Mouse (Mus musculus): Measurements from ENCODE around the gene Zfp574. TPM values are rescaled to one million over a fixed set of nuclear protein-coding genes. Genes with fewer than 3 reads are reported as not detected.

Gene Zfp574
- polyA plus RNA-seq, 1 experiment from 2014 or later: 18.9 TPM

DNA sequence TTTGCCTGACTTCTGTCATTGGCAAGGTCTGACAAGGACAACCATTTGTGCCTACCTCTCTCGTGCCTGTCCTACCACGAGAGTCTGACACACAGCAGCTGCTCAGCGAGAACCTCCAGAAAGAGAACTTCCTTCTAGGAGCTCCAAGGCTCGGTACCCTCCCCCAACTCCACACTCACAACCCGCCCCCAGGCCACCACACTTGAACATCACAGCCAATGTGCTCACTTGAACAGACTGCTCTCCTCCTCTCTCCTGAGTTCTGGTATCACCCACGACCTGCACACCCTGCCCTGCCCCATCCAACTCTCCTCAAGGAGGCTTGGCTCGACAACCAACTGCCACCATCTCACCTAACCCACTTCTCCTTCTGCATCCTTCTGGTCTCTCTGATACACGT, 8.5 kb upstream of the Zfp574 start:
- DNase-seq (ENCODE audit: low spot score) (no peak), ATAC-seq (no peak)
- no peaks in the 10 kb centered on the region for H3K27me3 ChIP-seq (replicated peaks; ENCODE audit: control insufficient read depth, insufficient read depth, low read length)
- no peak overlapping the region for H3K9ac ChIP-seq (ENCODE audit: low read length)
- no peak overlapping the region for H3K4me3 ChIP-seq (ENCODE audit: low read depth, low read length)
- no peak overlapping the region for H3K27ac ChIP-seq (ENCODE audit: low read depth, low read length)
- H3K4me1 ChIP-seq (ENCODE audit: control insufficient read depth, insufficient read depth, low read length): peaks cover 4% of the 10 kb centered on the region; the same call in 1 of the 2 replicates
- WGBS: 87% methylated on average over 8 of the region's 8 CpGs
- H3K4me2 ChIP-seq (ENCODE audit: low read length): no peak overlapping the region
- H3K36me3 ChIP-seq (ENCODE audit: control insufficient read depth, insufficient read depth, low read length): peaks cover 93% of the 10 kb centered on the region
- no peaks in the 10 kb centered on the region for H3K9me3 ChIP-seq (replicated peaks; ENCODE audit: control insufficient read depth, low read length)

DNA sequence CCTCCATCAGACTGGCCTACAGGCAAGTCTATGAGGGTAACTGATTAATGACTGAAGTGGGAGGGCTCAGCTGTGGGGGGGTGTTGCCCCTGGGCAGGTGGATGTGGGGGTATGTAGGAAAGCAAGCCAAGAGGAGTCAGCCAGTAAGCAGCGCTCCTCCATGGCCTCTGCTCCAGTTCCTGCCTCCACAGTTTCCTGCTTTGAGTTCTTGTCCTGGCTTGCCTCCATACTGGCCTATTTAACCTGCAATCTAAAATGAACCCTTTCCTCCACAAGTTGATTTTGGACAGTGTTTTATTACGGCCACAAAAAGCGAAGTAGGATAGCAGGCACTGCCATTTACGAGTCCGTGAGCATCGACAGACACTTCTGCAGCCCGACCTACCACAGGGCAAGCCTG, 5.0 kb upstream of the Zfp574 start:
- peaks cover 60% of the 10 kb centered on the region for H3K36me3 ChIP-seq (ENCODE audit: control insufficient read depth, insufficient read depth, low read length)
- H3K4me3 ChIP-seq (ENCODE audit: low read depth, low read length): no peak overlapping the region
- no peaks in the 10 kb centered on the region for H3K27me3 ChIP-seq (replicated peaks; ENCODE audit: control insufficient read depth, insufficient read depth, low read length)
- H3K4me2 ChIP-seq (ENCODE audit: low read length): no peak overlapping the region
- no peak overlapping the region for H3K9ac ChIP-seq (ENCODE audit: low read length)
- no peak for DNase-seq (ENCODE audit: low spot score)
- peaks cover 26% of the 10 kb centered on the region for H3K4me1 ChIP-seq (ENCODE audit: control insufficient read depth, insufficient read depth, low read length)
- WGBS: 95% methylated on average over 7 of the region's 7 CpGs
- no peaks in the 10 kb centered on the region for H3K9me3 ChIP-seq (replicated peaks; ENCODE audit: control insufficient read depth, low read length)
- ATAC-seq: no peak
- no peak overlapping the region for H3K27ac ChIP-seq (ENCODE audit: low read depth, low read length)

DNA sequence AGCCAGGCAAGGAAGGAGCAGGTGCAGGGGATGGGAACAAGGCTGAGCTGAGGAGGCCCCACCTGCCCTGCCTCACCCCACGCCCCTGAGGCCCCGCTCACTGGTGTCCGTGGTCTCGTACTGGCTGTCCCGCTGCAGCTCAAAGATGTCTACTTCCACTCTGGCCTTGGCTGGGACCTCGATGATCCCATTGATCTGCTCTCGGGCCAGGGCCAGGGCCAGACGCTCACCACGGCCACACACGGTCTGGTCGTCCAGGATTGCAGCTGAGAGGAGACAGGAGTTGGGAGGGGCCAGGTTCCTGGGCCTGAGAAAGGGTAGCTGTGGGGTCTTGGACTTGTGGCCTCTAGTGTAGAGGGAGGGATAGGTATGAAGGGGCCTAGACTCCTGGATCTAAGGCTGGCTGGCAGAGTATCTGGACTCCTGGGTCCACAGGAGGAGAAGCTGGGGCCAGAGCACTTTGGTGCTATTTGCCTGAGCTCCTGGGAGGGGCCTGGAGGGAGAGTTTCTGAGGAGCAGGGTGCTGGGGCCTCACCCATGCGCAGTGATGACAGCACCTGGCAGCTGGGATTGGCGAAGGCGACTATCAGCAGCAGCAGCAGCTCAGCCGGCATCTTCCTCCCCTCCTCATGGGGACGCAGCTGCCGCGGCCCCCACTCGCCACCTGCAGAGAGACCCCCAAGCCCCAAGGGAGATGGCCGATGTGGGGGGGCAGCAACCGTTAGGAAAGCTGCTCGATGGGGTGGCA, 4.3 kb upstream of the Zfp574 start:
- no peak overlapping the region for H3K4me3 ChIP-seq (ENCODE audit: low read depth, low read length)
- ATAC-seq: no peak

DNA sequence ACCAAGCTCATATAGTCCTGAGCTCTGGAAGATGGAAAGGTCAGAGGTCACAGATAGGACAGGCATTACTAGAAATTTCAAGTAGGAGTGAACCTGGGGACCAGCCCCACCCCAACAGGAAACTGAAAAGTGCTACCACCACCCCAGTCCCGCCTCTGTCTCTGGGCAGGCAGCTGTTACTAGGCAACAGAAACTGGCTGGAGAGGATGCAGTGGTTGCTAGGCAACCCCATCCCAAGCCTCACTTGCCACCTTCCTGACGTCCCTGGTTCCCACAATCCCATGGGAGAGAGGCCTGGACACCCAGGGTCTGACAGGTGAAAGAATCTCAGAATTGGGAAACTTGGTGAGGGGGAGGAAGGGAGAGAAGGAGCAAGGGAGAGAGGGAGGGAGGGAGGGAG, 3.6 kb upstream of the Zfp574 start:
- Histone ChIP-seq H3K36me3 (ENCODE audit: control insufficient read depth, insufficient read depth, low read length) (peaks cover 46% of the 10 kb centered on the region), H3K9me3 (replicated peaks; ENCODE audit: control insufficient read depth, low read length) (no peaks in the 10 kb centered on the region), H3K4me3 (ENCODE audit: low read depth, low read length) (no peak overlapping the region), H3K9ac (ENCODE audit: low read length) (peak overlapping the region; percentile 41; the same call in 1 of the 2 replicates), H3K4me1 (ENCODE audit: control insufficient read depth, insufficient read depth, low read length) (peaks cover 32% of the 10 kb centered on the region), H3K27me3 (replicated peaks; ENCODE audit: control insufficient read depth, insufficient read depth, low read length) (no peaks in the 10 kb centered on the region), H3K4me2 (ENCODE audit: low read length) (peak overlapping the region; percentile 36), H3K27ac (ENCODE audit: low read depth, low read length) (no peak overlapping the region)
- 7% methylated on average over 2 of the region's 2 CpGs for WGBS
- ATAC-seq (peak; percentile 49), DNase-seq (ENCODE audit: low spot score) (peak; percentile 86)

More for the DNA sequence above, 4.3 kb upstream of the Zfp574 start:
- 83% methylated on average over 21 of the region's 22 CpGs for WGBS
- Histone ChIP-seq H3K9ac (ENCODE audit: low read length) (peak overlapping the region; percentile 41; the same call in 1 of the 2 replicates), H3K27ac (ENCODE audit: low read depth, low read length) (no peak overlapping the region), H3K9me3 (replicated peaks; ENCODE audit: control insufficient read depth, low read length) (no peaks in the 10 kb centered on the region), H3K4me1 (ENCODE audit: control insufficient read depth, insufficient read depth, low read length) (peaks cover 26% of the 10 kb centered on the region), H3K27me3 (replicated peaks; ENCODE audit: control insufficient read depth, insufficient read depth, low read length) (no peaks in the 10 kb centered on the region), H3K36me3 (ENCODE audit: control insufficient read depth, insufficient read depth, low read length) (peaks cover 53% of the 10 kb centered on the region), H3K4me2 (ENCODE audit: low read length) (peak overlapping the region; percentile 36)
- no peak for DNase-seq (ENCODE audit: low spot score)

DNA sequence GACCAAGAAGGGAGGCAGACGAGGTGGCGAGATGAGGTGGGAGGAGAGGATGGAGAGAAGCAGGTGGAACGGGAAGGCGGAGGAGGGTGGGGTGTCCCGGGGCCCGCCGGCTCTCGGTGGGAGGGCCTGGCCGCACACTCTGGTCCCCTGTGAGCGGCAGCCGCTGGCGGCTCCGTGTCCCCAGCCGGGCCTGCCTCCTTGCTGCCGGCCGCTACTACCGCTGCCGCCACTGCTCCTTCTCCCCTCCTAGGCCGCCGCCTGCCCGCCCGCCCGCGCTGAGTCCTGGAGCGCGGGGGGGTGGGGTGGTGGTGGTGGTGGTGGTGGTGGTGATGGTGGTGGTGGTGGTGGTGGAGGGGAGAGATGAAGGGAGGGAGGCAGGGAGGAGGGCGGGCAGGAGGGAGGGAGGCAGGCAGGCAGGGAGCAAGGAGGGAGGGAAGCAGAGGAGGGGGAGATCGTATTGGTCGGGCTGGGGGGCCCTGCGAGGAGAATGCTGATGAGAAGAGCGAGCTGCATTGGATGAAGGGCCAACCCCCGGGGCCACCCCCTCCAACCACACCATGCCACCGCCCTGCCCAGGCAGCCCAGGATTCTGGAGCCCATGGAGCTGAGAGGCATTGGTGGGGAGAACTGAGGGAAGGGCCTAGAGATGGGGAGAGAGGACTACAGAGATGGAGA, 486 bp downstream of the Zfp574 start:
- peak; percentile 82 for DNase-seq (ENCODE audit: low spot score)
- H3K36me3 ChIP-seq (ENCODE audit: control insufficient read depth, insufficient read depth, low read length): peaks cover 7% of the 10 kb centered on the region
- no peaks in the 10 kb centered on the region for H3K9me3 ChIP-seq (replicated peaks; ENCODE audit: control insufficient read depth, low read length)
- no peaks in the 10 kb centered on the region for H3K27me3 ChIP-seq (replicated peaks; ENCODE audit: control insufficient read depth, insufficient read depth, low read length)
- peak overlapping the region; percentile 94 for H3K27ac ChIP-seq (ENCODE audit: low read depth, low read length)
- WGBS: under 1% methylated on average over 21 of the region's 33 CpGs
- H3K4me1 ChIP-seq (ENCODE audit: control insufficient read depth, insufficient read depth, low read length): peaks cover 42% of the 10 kb centered on the region
- ATAC-seq: peak; percentile 10
- H3K4me3 ChIP-seq (ENCODE audit: low read depth, low read length): peak overlapping the region; percentile 74
- H3K9ac ChIP-seq (ENCODE audit: low read length): peak overlapping the region; percentile 93
- peak overlapping the region; percentile 92 for H3K4me2 ChIP-seq (ENCODE audit: low read length)

DNA sequence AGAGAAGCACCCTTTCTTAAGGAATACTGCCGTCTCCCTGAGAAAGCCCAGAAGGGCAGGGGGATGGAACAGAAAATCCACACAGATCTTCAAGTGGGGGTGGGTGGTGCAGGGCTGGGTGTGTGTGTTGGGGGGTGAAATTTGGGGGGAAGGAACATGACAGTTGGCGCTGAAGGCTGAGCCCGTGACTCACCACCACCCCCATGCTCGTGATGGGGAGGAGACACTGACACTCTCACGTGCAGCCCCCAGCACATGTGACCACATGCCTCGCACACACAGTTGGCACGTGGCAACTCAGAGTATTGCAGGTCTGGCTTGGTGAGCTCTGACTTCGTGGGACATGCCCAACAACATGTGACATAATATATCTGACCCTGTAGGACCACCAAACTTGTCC, 1.6 kb downstream of the Zfp574 start:
- no peak for DNase-seq (ENCODE audit: low spot score)
- Histone ChIP-seq H3K9ac (ENCODE audit: low read length) (no peak overlapping the region; the same call in 1 of the 2 replicates), H3K4me2 (ENCODE audit: low read length) (no peak overlapping the region), H3K27ac (ENCODE audit: low read depth, low read length) (peak overlapping the region; percentile 94; the same call in 1 of the 2 replicates), H3K27me3 (replicated peaks; ENCODE audit: control insufficient read depth, insufficient read depth, low read length) (no peaks in the 10 kb centered on the region), H3K9me3 (replicated peaks; ENCODE audit: control insufficient read depth, low read length) (no peaks in the 10 kb centered on the region), H3K36me3 (ENCODE audit: control insufficient read depth, insufficient read depth, low read length) (no peaks in the 10 kb centered on the region; the same call in 1 of the 2 replicates), H3K4me1 (ENCODE audit: control insufficient read depth, insufficient read depth, low read length) (peaks cover 48% of the 10 kb centered on the region), H3K4me3 (ENCODE audit: low read depth, low read length) (no peak overlapping the region)
- 76% methylated on average over 8 of the region's 8 CpGs for WGBS
- no peak for ATAC-seq

DNA sequence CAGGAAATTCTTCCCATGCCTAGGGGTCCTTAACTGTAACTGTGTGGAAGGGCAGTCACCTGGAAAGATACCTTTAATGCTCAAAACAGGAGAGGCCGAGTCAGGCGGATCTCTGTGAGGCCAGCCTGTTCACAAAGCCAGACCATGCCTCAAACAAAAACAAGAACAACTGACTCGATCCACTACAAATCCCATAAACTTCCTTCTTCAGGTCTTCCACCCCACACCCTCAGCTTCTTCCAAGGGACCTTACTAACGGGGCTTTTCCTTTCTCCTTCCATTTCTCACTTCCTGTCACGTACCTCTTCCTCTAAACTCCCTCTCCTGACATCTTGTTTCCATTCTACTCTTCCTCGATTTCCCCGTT, 3.9 kb downstream of the Zfp574 start:
- peak overlapping the region; percentile 52 for H3K4me2 ChIP-seq (ENCODE audit: low read length)
- H3K4me1 ChIP-seq (ENCODE audit: control insufficient read depth, insufficient read depth, low read length): peaks cover 28% of the 10 kb centered on the region
- peaks cover 21% of the 10 kb centered on the region for H3K36me3 ChIP-seq (ENCODE audit: control insufficient read depth, insufficient read depth, low read length)
- H3K4me3 ChIP-seq (ENCODE audit: low read depth, low read length): peak overlapping the region; percentile 34
- DNase-seq (ENCODE audit: low spot score) (no peak), ATAC-seq (no peak)
- no peaks in the 10 kb centered on the region for H3K27me3 ChIP-seq (replicated peaks; ENCODE audit: control insufficient read depth, insufficient read depth, low read length)
- WGBS: 16% methylated on average over 7 of the region's 7 CpGs
- H3K9ac ChIP-seq (ENCODE audit: low read length): peak overlapping the region; percentile 66
- H3K27ac ChIP-seq (ENCODE audit: low read depth, low read length): peak overlapping the region; percentile 81
- H3K9me3 ChIP-seq (replicated peaks; ENCODE audit: control insufficient read depth, low read length): no peaks in the 10 kb centered on the region

DNA sequence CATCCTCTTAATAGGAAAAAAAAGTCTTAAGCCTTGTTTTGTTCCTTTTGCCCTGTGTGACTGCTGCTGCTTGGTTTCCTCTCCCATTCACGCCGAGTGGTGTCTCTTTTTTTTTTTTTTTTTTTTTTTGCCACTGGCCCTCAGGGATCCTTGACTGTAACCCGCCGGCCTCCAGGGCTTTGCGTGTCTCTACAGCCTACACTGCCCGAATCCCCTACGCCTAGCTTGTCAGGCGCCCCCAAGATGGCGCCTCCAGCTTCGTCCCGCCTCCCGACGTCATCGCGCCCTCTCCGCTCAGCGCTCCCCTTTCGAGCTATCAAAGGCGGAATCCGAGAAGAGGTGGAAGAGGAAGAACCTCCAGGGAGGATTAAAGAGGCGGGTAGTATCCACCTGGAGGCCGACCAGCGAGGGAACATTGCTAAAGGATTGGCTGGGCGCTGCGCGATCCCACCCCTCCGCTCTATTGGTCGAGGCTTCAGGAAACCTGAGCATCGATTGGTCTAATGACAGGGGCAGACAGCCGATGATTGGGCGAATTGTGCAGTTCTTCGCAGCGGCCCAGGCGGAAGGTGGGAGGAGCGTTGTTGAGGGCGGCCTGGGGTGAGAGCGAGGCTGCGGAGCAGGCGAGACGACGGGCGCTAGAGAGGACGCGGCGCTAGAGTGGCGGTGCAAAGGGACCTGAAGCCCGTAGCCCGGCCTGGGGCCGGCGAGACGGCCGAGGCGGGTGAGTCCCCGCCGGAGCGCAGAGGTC, 4.5 kb downstream of the Zfp574 start:
- no peaks in the 10 kb centered on the region for H3K27me3 ChIP-seq (replicated peaks; ENCODE audit: control insufficient read depth, insufficient read depth, low read length)
- H3K9me3 ChIP-seq (replicated peaks; ENCODE audit: control insufficient read depth, low read length): no peaks in the 10 kb centered on the region
- H3K4me3 ChIP-seq (ENCODE audit: low read depth, low read length): peak overlapping the region; percentile 94
- peak overlapping the region; percentile 93 for H3K9ac ChIP-seq (ENCODE audit: low read length)
- peak overlapping the region; percentile 96 for H3K27ac ChIP-seq (ENCODE audit: low read depth, low read length)
- peak; percentile 96 for ATAC-seq
- peak overlapping the region; percentile 85 for H3K4me2 ChIP-seq (ENCODE audit: low read length)
- peaks cover 27% of the 10 kb centered on the region for H3K4me1 ChIP-seq (ENCODE audit: control insufficient read depth, insufficient read depth, low read length)
- DNase-seq (ENCODE audit: low spot score): peak; percentile 100
- WGBS: under 1% methylated on average over 50 of the region's 56 CpGs
- H3K36me3 ChIP-seq (ENCODE audit: control insufficient read depth, insufficient read depth, low read length): peaks cover 27% of the 10 kb centered on the region
